29 mouse cellular contexts compared by ENCODE assay signal in the genomic region with DNA sequence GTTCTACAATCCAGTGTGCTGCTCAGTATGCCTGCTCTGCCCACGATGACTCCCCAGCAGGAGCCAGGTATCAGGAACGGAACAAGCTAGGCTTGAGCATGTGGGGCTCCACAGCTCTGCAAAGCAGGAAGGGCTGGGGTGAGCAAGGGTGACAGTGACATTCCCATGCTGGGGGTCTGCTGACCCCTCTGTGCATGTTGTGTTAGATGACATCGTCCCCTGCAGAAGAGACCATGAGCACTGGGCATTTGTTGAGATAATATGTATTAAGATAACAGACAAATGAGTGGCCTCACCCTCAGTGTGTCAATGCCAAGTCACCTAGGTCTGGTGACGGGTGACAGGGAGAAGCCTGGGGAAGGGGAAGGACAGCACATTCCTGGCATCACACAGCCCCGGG. TPM values are rescaled to one million over a fixed set of nuclear protein-coding genes. Genes with fewer than 3 reads are reported as not detected.
A peak's percentile ranks its signal among the peaks of the same experiment; 100 is the strongest.
DNase-seq lines count a peak whose midpoint lies in the region; ATAC-seq lines count a peak whose summit lies in the region.
"Had no signal": no experiment of that assay in that cellular context is flagged by ENCODE, and none has a peak within 500 bp of the region (broad histone marks: within the 10 kb centered on the region; RNA-seq: fewer than 3 reads in every experiment).

No protein-coding gene starts in this region.

- ATAC-seq in heart, embryonic 16.5 days (replicated peaks; ENCODE audit: extremely low read depth, insufficient read depth, low FRiP score), result no peak
- ATAC-seq in megakaryocyte, adult 5-6 weeks (ENCODE audit: poor library complexity, severe bottlenecking), result no peak
- ATAC-seq: activated CD4-positive, CD25-positive, alpha-beta regulatory T cell, adult 4 months; forebrain, embryonic 14.5 days; hindbrain, embryonic 16.5 days; intestine, embryonic 15.5 days; liver, postnatal 0 days; lung, postnatal 0 days; midbrain, embryonic 13.5 days had no signal

- no peak overlapping the region for H3K4me2 ChIP-seq in heart, embryonic 16.5 days (ENCODE audit: low read depth, low read length)
- H3K4me2 ChIP-seq: intestine, embryonic 15.5 days; liver, embryonic 11.5 days; midbrain, embryonic 13.5 days; stomach, embryonic 15.5 days had no signal

- no peaks in the 10 kb centered on the region for H3K27me3 ChIP-seq in heart, embryonic 16.5 days (ENCODE audit: control insufficient read depth, insufficient read depth, low read length)
- no peaks in the 10 kb centered on the region for H3K27me3 ChIP-seq in megakaryocyte, embryonic 14.5 days (replicated peaks)
- H3K27me3 ChIP-seq: intestine, embryonic 15.5 days; midbrain, embryonic 13.5 days; stomach, embryonic 15.5 days had no signal

- intact Hi-C loops in heart, postnatal 14 days (cut with DNase I), result no loop called here
- intact Hi-C loops in heart, postnatal 10 days (cut with DNase I), result no loop called here

- no peaks in the 10 kb centered on the region for H3K36me3 ChIP-seq in heart, embryonic 16.5 days (ENCODE audit: control insufficient read depth, insufficient read depth)
- peaks cover 99% of the 10 kb centered on the region for H3K36me3 ChIP-seq in megakaryocyte, embryonic 14.5 days (replicated peaks; ENCODE audit: low read length)

- H3K9ac ChIP-seq in heart, embryonic 16.5 days (ENCODE audit: low read length), result no peak overlapping the region
- H3K9ac ChIP-seq: intestine, embryonic 15.5 days; liver, postnatal 0 days; midbrain, embryonic 13.5 days; stomach, embryonic 15.5 days had no signal

- peak; percentile 13 for DNase-seq in cerebellum, adult 11 months
- DNase-seq in cerebellum, postnatal 4 days (ENCODE audit: low spot score in 2 of 2), result no peak
- peak; percentile 91 for DNase-seq in heart, adult 11 months
- DNase-seq in heart, postnatal 14 days, result no peak
- DNase-seq in heart, postnatal 10 days, result no peak
- DNase-seq: adrenal gland, adult 8-10 months; embryo, embryonic 11 days; gastrocnemius, postnatal 10 days; kidney, adult 9 months; kidney, postnatal 25 days; layer of hippocampus, adult 9-11 months; liver, postnatal 0 days; thymus, adult 18-20 months had no signal

- no peaks in the 10 kb centered on the region for H3K9me3 ChIP-seq in heart, embryonic 16.5 days (replicated peaks; ENCODE audit: control insufficient read depth, low read length)
- H3K9me3 ChIP-seq in megakaryocyte, embryonic 14.5 days, result no peaks in the 10 kb centered on the region
- H3K9me3 ChIP-seq: hindbrain, embryonic 10.5 days; intestine, embryonic 15.5 days; midbrain, embryonic 13.5 days; stomach, embryonic 15.5 days had no signal

- H3K4me3 ChIP-seq in heart, embryonic 16.5 days (ENCODE audit: low read length), result no peak overlapping the region
- H3K4me3 ChIP-seq in megakaryocyte, embryonic 14.5 days (replicated peaks), result peak overlapping the region; percentile 83
- H3K4me3 ChIP-seq: hindbrain, embryonic 10.5 days; intestine, embryonic 15.5 days; midbrain, embryonic 13.5 days; stomach, embryonic 15.5 days had no signal

- WGBS in heart, embryonic 16.5 days, result 37% methylated on average over 5 of the region's 5 CpGs

- H3K27ac ChIP-seq in heart, embryonic 16.5 days (ENCODE audit: low read length), result peak overlapping the region; percentile 2; the same call in 1 of the 2 replicates
- H3K27ac ChIP-seq: hindbrain, embryonic 10.5 days; intestine, embryonic 15.5 days; stomach, embryonic 15.5 days had no signal

- H3K4me1 ChIP-seq in heart, embryonic 16.5 days (ENCODE audit: control insufficient read depth, insufficient read depth, low read length), result peaks cover 42% of the 10 kb centered on the region
- H3K4me1 ChIP-seq in megakaryocyte, embryonic 14.5 days, result peaks cover 100% of the 10 kb centered on the region

RNA-seq across cellular contexts. Expression of gene Sh3gl1, which starts 11.5 kb away (rescaled TPM):
- total RNA-seq in heart, postnatal 14 days (2021), result 10 to 100 TPM; 23.0 to 24.1 TPM
- 81.1 and 82.8 TPM in 2 replicates for polyA plus RNA-seq in heart, embryonic 16.5 days (2015; fragmentation: Nextera tagmentation; extraction: Ambion mirVana)
- 10 to 100 TPM; 32.0 to 33.9 TPM for total RNA-seq in heart, postnatal 10 days (2021)
- 115 and 286 TPM in 2 replicates for polyA plus RNA-seq in megakaryocyte, embryonic 14.5 days (2012; ENCODE audit: insufficient read depth, low replicate concordance)
- total RNA-seq in megakaryocyte, adult 5-6 weeks (2015), result 21.7 and 22.3 TPM in 2 replicates
- 28.4 and 35.0 TPM in 2 replicates for total RNA-seq in megakaryocyte, adult 5-6 weeks (2017)

RNA-seq across cellular contexts. Expression of gene Chaf1a, which starts 15.3 kb away (rescaled TPM):
- 1 to 10 TPM; 2.6 to 3.4 TPM for total RNA-seq in heart, postnatal 14 days (2021)
- polyA plus RNA-seq in heart, embryonic 16.5 days (2015; fragmentation: Nextera tagmentation; extraction: Ambion mirVana), result 12.1 and 12.7 TPM in 2 replicates
- 1 to 10 TPM; 5.2 to 6.3 TPM for total RNA-seq in heart, postnatal 10 days (2021)
- polyA plus RNA-seq in megakaryocyte, embryonic 14.5 days (2012; ENCODE audit: insufficient read depth, low replicate concordance), result 17.0 and 33.8 TPM in 2 replicates
- 8.1 and 9.6 TPM in 2 replicates for total RNA-seq in megakaryocyte, adult 5-6 weeks (2015)
- total RNA-seq in megakaryocyte, adult 5-6 weeks (2017), result 18.3 and 22.2 TPM in 2 replicates

RNA-seq across cellular contexts. Expression of gene Mpnd, which starts 19.4 kb away (rescaled TPM):
- total RNA-seq in heart, postnatal 14 days (2021), result 10 to 100 TPM; 44.1 to 49.9 TPM
- 77.4 and 78.0 TPM in 2 replicates for polyA plus RNA-seq in heart, embryonic 16.5 days (2015; fragmentation: Nextera tagmentation; extraction: Ambion mirVana)
- 10 to 100 TPM; 47.4 to 50.1 TPM for total RNA-seq in heart, postnatal 10 days (2021)
- polyA plus RNA-seq in megakaryocyte, embryonic 14.5 days (2012; ENCODE audit: insufficient read depth, low replicate concordance), result 4.4 and 22.7 TPM in 2 replicates
- total RNA-seq in megakaryocyte, adult 5-6 weeks (2015), result 23.2 and 28.6 TPM in 2 replicates
- 95.5 and 112 TPM in 2 replicates for total RNA-seq in megakaryocyte, adult 5-6 weeks (2017)

RNA-seq across cellular contexts. Expression of gene Stap2, which starts 19.5 kb away (rescaled TPM):
- total RNA-seq in heart, postnatal 14 days (2021), result 10 to 100 TPM; 15.9 to 17.9 TPM
- polyA plus RNA-seq in heart, embryonic 16.5 days (2015; fragmentation: Nextera tagmentation; extraction: Ambion mirVana), result 16.6 and 17.9 TPM in 2 replicates
- total RNA-seq in heart, postnatal 10 days (2021), result 10 to 100 TPM; 17.8 to 18.8 TPM
- polyA plus RNA-seq in megakaryocyte, embryonic 14.5 days (2012; ENCODE audit: insufficient read depth, low replicate concordance), result 0.21 TPM in 1 of 2 replicates, not detected in the other
- 0.25 and 0.62 TPM in 2 replicates for total RNA-seq in megakaryocyte, adult 5-6 weeks (2015)
- total RNA-seq in megakaryocyte, adult 5-6 weeks (2017), result 0.22 and 0.24 TPM in 2 replicates
- total RNA-seq: monocyte, adult 5-6 weeks had no signal

RNA-seq across cellular contexts. Expression of gene Fsd1, which starts 38.6 kb away (rescaled TPM):
- total RNA-seq in heart, postnatal 14 days (2021), result under 1 TPM in 1 of 2 experiments, not detected in 1; 0.74 TPM
- 2.3 and 3.5 TPM in 2 replicates for polyA plus RNA-seq in heart, embryonic 16.5 days (2015; fragmentation: Nextera tagmentation; extraction: Ambion mirVana)
- total RNA-seq in heart, postnatal 10 days (2021), result under 1 TPM in 1 of 2 experiments, not detected in 1; 0.31 TPM
- polyA plus RNA-seq in megakaryocyte, embryonic 14.5 days (2012; ENCODE audit: insufficient read depth, low replicate concordance), result not detected in 2 replicates
- not detected in 2 replicates for total RNA-seq in megakaryocyte, adult 5-6 weeks (2015)
- total RNA-seq in megakaryocyte, adult 5-6 weeks (2017), result not detected in 2 replicates
- total RNA-seq: granulocyte monocyte progenitor cell, adult 5-6 weeks; megakaryocyte progenitor cell, adult 5-6 weeks; monocyte, adult 5-6 weeks; neutrophil, adult 5-6 weeks had no signal
- polyA plus RNA-seq: activated CD4-positive, CD25-positive, alpha-beta regulatory T cell, adult 4 months; liver, postnatal 0 days had no signal

Comparison
In these comparisons a context has a peak if more than half of its experiments do, and no peak if none do; other contexts are left out.
1. DNase-seq: peak in cerebellum, adult 11 months (single experiment) and heart, adult 11 months (single experiment); none in cerebellum, postnatal 4 days (0 of 2), heart, postnatal 14 days (0 of 2) and heart, postnatal 10 days (0 of 2).